Mouse (Mus musculus) stomach, postnatal 0 days (tissue): ENCODE results near the gene Aqp7. TPM values are rescaled to one million over a fixed set of nuclear protein-coding genes. Genes with fewer than 3 reads are reported as not detected.

Experiments used
- ATAC-seq: fragments of 200-750 bp; cut with Nextera tagmentation; 2 replicates; pipeline ENCODE4 v1.8.0; 2017; ENCODE audit not compliant: low FRiP score, low TSS enrichment
- DNase-seq: peaks from one replicate; pipeline ENCODE4 v3.0.0-alpha.2; 2016; ENCODE audit warnings: low spot score
- H3K27ac ChIP-seq: fragments of 300-500 bp; sonication (generic); replicated peaks from 2 replicates; pipeline ENCODE4 v1.5.1; 2014; ENCODE audit warnings: mild to moderate bottlenecking, control low read depth
- H3K27me3 ChIP-seq: fragments of 300-500 bp; sonication (generic); 2 replicates; pipeline ENCODE4 v1.6.1; 2014; ENCODE audit warnings: low read length; ENCODE audit not compliant: control insufficient read depth, insufficient read depth
- H3K36me3 ChIP-seq: fragments of 300-500 bp; sonication (generic); 2 replicates; pipeline ENCODE4 v1.6.1; 2014; ENCODE audit warnings: low read length, mixed read lengths; ENCODE audit not compliant: control insufficient read depth, insufficient read depth
- H3K4me1 ChIP-seq: fragments of 300-500 bp; sonication (generic); replicated peaks from 2 replicates; pipeline ENCODE4 v1.6.1; 2014; ENCODE audit warnings: antibody characterized with exemption; ENCODE audit not compliant: control insufficient read depth, insufficient read depth
- H3K4me2 ChIP-seq: fragments of 300-500 bp; sonication (generic); replicated peaks from 2 replicates; pipeline ENCODE4 v1.6.1; 2014; ENCODE audit warnings: low read depth, mild to moderate bottlenecking, control low read depth, moderate library complexity
- H3K4me3 ChIP-seq: fragments of 300-500 bp; sonication (generic); 2 replicates; pipeline ENCODE4 v1.5.1; 2014; ENCODE audit warnings: low read depth, low read length, control low read depth
- H3K9ac ChIP-seq: fragments of 300-500 bp; sonication (generic); 2 replicates; pipeline ENCODE4 v1.6.1; 2014; ENCODE audit warnings: mild to moderate bottlenecking, low read length, control low read depth, mixed read lengths
- H3K9me3 ChIP-seq: fragments of 300-500 bp; sonication (generic); 2 replicates; pipeline ENCODE4 v1.6.1; 2016; ENCODE audit warnings: low read length; ENCODE audit not compliant: control insufficient read depth
- CTCF ChIP-seq: IDR thresholded peaks from 2 replicates; pipeline ENCODE4 v1.5.1; 2016; ENCODE audit warnings: antibody characterized with exemption, low read depth, mild to moderate bottlenecking, moderate library complexity
- EP300 ChIP-seq: optimal IDR thresholded peaks from 2 replicates; pipeline ENCODE3; 2016; ENCODE audit warnings: antibody characterized with exemption
- WGBS: fragments of 180-500 bp; shearing (Covaris S2); extraction: QIAGEN DNeasy Blood & Tissue Kit; methylation state at CpG from one replicate; pipeline ENCODE4 v1.1.7; 2014; 5-methylcytosine and 5-hydroxymethylcytosine counted together
- polyA plus RNA-seq: library from polyadenylated mRNA; unstranded; fragments of >200 nt; fragmentation: Nextera tagmentation; extraction: Ambion mirVana; gene quantifications from 2 replicates; pipeline ENCODE4 v1.2.1, GENCODE M21; 2015

The Aqp7 gene
- polyA plus RNA-seq, 1 experiment from 2014 or later: 0.39 TPM

DNA sequence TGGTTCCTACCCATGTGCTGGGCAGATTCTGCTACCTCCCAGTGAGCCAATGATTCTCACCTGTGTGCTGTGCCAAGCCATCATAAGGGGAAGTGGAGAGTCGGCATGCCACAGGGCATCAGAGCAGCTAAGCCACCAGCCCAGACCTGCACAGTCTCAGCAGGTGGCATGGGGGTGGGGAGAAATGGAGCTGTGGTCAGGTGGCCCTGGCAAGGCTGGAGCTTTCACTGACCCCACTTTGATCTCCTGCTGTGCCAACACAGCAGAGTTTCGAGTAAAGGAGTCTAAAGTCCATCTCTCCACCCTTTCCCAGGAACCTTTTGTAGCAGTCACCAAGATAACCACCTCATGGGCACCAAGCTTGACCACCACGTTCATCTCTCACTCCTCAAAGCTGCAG is 20.1 kb downstream of the Aqp7 start:
- DNase-seq: peak; percentile 83
- no peaks in the 10 kb centered on the region for H3K9me3 ChIP-seq
- ATAC-seq: peak; percentile 92
- H3K27me3 ChIP-seq: no peaks in the 10 kb centered on the region
- TF ChIP-seq EP300: no peak
- no peak for TF ChIP-seq CTCF
- H3K9ac ChIP-seq: no peak overlapping the region
- no peak overlapping the region; the same call in 1 of the 2 replicates for H3K27ac ChIP-seq
- H3K4me1 ChIP-seq: no peaks in the 10 kb centered on the region
- peaks cover 14% of the 10 kb centered on the region for H3K36me3 ChIP-seq
- WGBS: 75% methylated on average over 3 of the region's 3 CpGs
- no peak overlapping the region for H3K4me2 ChIP-seq
- H3K4me3 ChIP-seq: no peak overlapping the region

DNA sequence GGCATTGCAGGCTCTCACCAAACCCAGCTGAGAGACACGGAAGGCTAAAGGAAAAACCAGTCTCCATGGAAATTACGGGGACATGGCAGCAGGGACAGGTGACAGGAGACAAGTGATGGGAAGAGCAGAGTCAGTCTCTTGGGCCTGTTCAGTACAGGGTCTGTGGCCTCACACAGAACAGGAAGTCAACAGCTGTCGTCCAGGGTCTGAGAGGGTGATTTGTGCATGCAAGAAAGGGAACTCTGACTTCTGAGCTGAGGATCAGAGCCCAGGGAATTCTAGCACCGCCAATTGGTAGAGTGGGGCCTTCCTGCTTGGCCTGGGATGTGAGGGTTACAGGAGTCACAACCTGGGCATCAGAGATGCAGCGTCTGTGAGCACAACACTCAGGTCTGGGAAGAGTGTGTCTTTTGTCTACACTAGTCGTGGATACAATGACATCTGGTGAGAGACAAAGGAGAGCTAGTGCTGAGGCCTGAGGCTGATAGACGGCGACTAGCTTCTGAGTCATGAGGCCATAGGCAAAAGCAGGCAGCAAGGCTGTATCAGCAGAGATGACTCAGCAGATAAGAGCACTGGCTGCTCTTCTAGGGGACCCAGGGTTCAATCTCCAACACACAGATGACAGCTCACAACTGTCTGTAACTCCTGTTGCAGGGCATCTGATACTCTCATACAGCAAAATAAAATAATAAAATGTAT is 21.7 kb downstream of the Aqp7 start:
- TF ChIP-seq EP300 (no peak), CTCF (no peak)
- H3K27ac ChIP-seq: no peak overlapping the region
- H3K4me3 ChIP-seq: no peak overlapping the region
- H3K4me1 ChIP-seq: no peaks in the 10 kb centered on the region
- H3K9ac ChIP-seq: no peak overlapping the region
- peaks cover 20% of the 10 kb centered on the region for H3K36me3 ChIP-seq
- no peaks in the 10 kb centered on the region for H3K27me3 ChIP-seq
- WGBS: 47% methylated on average over 8 of the region's 8 CpGs
- ATAC-seq: no peak
- no peaks in the 10 kb centered on the region for H3K9me3 ChIP-seq
- no peak overlapping the region for H3K4me2 ChIP-seq
- no peak for DNase-seq

DNA sequence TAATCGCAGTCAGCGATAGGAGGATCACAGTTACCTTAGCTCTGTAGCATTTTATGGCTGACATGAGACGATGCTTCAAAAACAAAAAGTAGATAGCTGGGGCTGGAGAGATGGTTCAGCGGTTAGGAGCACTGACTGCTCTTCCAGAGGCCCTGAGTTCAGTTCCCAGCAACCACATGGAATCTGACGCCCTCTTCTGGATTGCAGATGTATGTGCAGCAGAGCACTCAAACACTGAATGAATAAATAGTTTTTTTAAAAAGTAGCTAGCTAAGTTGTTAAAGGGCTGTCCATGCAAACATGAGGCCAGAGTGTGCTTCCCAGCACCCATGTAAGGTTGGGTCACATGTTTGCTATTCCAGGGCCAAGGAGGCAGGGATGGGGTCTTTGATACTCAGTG is 26.8 kb downstream of the Aqp7 start:
- Histone ChIP-seq H3K4me3 (no peak overlapping the region), H3K4me2 (no peak overlapping the region), H3K27me3 (no peaks in the 10 kb centered on the region), H3K9ac (no peak overlapping the region), H3K4me1 (no peaks in the 10 kb centered on the region), H3K27ac (no peak overlapping the region), H3K36me3 (peaks cover 20% of the 10 kb centered on the region), H3K9me3 (no peaks in the 10 kb centered on the region)
- TF ChIP-seq EP300 (no peak), CTCF (peak; percentile 50)
- DNase-seq: no peak
- 85% methylated on average over 5 of the region's 5 CpGs for WGBS
- no peak for ATAC-seq

DNA sequence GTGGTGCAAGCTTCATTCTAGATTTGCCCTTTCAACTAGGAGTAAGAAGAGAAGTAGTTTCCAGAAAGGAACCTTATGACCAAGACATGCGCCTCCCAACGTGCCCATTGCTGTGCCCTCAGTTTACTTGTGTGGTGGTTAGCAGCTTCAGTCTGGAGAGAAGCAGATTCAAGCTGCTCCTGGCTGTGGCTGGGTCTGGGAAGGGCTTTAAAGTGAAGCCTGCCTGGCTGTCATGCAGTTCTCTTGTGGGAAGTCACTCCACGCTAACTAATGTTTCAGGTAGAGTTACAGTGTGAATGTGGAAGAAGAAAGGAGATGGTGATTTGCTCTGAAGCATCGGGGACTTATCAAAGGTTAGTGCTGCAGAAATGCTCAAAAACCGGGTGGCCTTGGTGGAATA is 32.1 kb downstream of the Aqp7 start:
- peaks cover 19% of the 10 kb centered on the region for H3K36me3 ChIP-seq
- no peak overlapping the region for H3K27ac ChIP-seq
- 93% methylated on average over 5 of the region's 5 CpGs for WGBS
- H3K9ac ChIP-seq: no peak overlapping the region
- no peaks in the 10 kb centered on the region for H3K4me1 ChIP-seq
- no peak overlapping the region for H3K4me2 ChIP-seq
- no peak for ATAC-seq
- DNase-seq: no peak
- H3K4me3 ChIP-seq: no peak overlapping the region
- no peaks in the 10 kb centered on the region for H3K27me3 ChIP-seq
- TF ChIP-seq EP300 (no peak), CTCF (no peak)
- H3K9me3 ChIP-seq: no peaks in the 10 kb centered on the region

DNA sequence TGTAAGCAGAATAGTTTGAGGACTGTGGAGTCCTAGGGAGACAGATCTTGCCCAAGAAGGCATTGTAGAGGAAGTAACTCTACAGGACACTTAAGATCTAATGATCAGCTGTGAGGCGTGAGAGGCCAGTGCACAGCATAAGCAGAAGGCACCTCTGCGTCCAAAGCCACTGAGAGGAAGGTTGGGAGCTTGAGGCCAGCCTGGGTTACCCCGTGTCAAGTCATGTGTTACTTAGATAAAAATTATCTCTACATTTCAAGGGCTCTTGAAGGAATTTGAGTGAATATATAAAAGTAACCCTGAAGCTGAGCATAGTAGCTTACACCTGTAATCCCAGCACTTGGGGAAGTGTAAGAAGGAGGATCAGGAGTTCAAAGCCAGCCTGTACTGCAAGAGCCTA is 34.6 kb downstream of the Aqp7 start:
- no peak overlapping the region for H3K9ac ChIP-seq

DNA sequence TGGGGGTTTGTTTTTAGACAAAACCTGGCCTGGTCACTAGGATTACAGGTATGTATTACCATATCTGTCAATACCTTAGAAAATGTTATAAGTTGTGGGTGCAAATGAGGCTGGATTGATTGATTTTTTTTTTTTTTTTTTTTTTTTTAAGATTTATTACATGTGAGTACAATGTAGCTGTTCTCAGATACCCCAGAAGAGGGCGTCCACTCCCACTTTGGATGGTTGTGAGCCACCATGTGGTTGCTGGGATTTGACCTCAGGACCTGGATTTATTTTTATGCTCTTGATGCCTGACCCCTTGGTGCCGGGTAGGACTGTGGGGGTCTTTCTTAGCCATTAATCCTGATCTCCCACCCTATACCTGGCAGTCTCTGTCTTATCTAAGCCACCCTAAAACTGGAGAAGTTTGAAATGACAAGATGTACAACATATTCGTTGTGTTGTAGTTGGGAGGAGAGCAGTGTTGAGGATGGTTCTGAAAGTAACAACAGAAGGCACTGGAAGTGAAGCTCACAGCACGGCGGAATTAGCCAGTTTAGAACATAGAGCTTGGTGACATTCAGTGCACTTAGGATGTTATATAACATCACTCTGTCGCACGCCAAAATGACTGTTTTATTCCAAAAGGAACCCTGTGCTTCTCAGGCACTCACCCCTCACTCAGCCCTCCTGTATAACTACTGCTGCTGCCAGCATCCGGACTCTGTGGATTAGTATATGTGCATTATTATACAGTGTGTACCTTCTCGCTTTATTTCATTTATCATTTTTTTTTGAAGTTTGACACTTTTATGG is 46.9 kb downstream of the Aqp7 start:
- Histone ChIP-seq H3K4me3 (no peak overlapping the region), H3K4me2 (no peak overlapping the region), H3K9ac (no peak overlapping the region), H3K27me3 (no peaks in the 10 kb centered on the region), H3K9me3 (no peaks in the 10 kb centered on the region), H3K4me1 (no peaks in the 10 kb centered on the region), H3K36me3 (peaks cover 35% of the 10 kb centered on the region), H3K27ac (no peak overlapping the region)
- DNase-seq (no peak), ATAC-seq (no peak)
- TF ChIP-seq EP300 (no peak), CTCF (peak; percentile 18; the same call in 1 of the 2 replicates)
- 85% methylated on average over 9 of the region's 9 CpGs for WGBS

More for the DNA sequence above, 34.6 kb downstream of the Aqp7 start:
- no peak overlapping the region for H3K27ac ChIP-seq
- no peaks in the 10 kb centered on the region for H3K9me3 ChIP-seq
- no peaks in the 10 kb centered on the region for H3K4me1 ChIP-seq
- no peak for ATAC-seq
- 89% methylated on average over 3 of the region's 3 CpGs for WGBS
- TF ChIP-seq CTCF (no peak), EP300 (no peak)
- H3K27me3 ChIP-seq: no peaks in the 10 kb centered on the region
- H3K4me2 ChIP-seq: no peak overlapping the region
- H3K36me3 ChIP-seq: peaks cover 28% of the 10 kb centered on the region
- no peak for DNase-seq
- no peak overlapping the region for H3K4me3 ChIP-seq
